ENCODE assay signal across 8 mouse cellular contexts in the genomic region with DNA sequence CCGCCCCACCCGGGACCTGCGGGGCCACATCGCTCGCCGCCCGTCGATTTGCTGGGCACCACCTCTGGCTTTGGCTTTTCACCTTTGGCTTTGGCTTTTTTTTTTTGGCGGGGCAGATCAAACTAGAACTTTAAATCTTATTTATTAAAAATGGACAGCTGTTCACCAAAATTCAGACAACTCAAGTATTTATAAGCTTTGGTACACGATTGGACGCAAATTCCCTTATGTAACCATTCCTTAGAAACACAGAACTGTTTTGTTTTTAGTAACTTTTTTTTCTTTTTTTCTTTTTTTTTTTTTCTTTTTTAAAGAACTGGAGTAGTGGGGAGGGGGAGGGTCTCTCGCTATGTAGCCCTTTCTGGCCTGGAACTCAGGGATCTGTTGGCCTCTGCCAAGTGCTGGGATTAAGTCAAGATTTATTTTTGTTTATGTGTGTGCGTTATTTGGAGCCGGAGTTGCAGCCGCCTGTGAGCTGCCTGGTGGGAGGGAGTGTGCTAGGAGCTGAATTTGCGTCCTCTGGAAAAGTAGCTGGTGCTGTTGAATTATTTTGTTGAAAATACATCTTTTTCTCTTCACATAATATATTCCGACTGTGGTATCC. TPM values are rescaled to one million over a fixed set of nuclear protein-coding genes. Genes with fewer than 3 reads are reported as not detected.
DNase-seq lines count a peak whose midpoint lies in the region; ATAC-seq and TF ChIP-seq lines count a peak whose summit lies in the region.

No protein-coding gene starts in this region.

- peaks cover 4% of the 10 kb centered on the region for H3K36me3 ChIP-seq in G1E (replicated peaks)
- no peaks in the 10 kb centered on the region for H3K36me3 ChIP-seq in forebrain, embryonic 14.5 days (ENCODE audit: control insufficient read depth, insufficient read depth, low read length)
- no peaks in the 10 kb centered on the region for H3K36me3 ChIP-seq in hindbrain, embryonic 13.5 days

- H3K9me3 ChIP-seq in G1E (replicated peaks) = peaks cover 5% of the 10 kb centered on the region; the same call in 1 of the 2 replicates
- no peaks in the 10 kb centered on the region for H3K9me3 ChIP-seq in forebrain, embryonic 14.5 days (replicated peaks; ENCODE audit: control insufficient read depth, low read length)
- H3K9me3 ChIP-seq in hindbrain, embryonic 13.5 days = no peaks in the 10 kb centered on the region

- H3K4me2 ChIP-seq in forebrain, embryonic 14.5 days (ENCODE audit: low read length) = peak overlapping the region; percentile 87
- H3K4me2 ChIP-seq in hindbrain, embryonic 13.5 days = peak overlapping the region; percentile 89

- no peak for ATAC-seq in G1E (ENCODE audit: extremely low read depth, insufficient number of reproducible peaks, low FRiP score, poor library complexity, severe bottlenecking)
- no peak for ATAC-seq in forebrain, embryonic 14.5 days
- no peak for ATAC-seq in hindbrain, embryonic 13.5 days (ENCODE audit: low FRiP score)

- no peaks in the 10 kb centered on the region for H3K4me1 ChIP-seq in cerebellum, adult 2 months (ENCODE audit: control insufficient read depth, insufficient read depth, low read length)
- peaks cover 14% of the 10 kb centered on the region for H3K4me1 ChIP-seq in G1E (ENCODE audit: insufficient read depth, low read depth, low read length)
- H3K4me1 ChIP-seq in forebrain, embryonic 14.5 days (ENCODE audit: control insufficient read depth, insufficient read depth, low read length) = 0 out of 2 replicates have a peak, but pooled peaks cover 4% of the 10 kb centered on the region
- H3K4me1 ChIP-seq in hindbrain, embryonic 13.5 days (replicated peaks) = peaks cover 17% of the 10 kb centered on the region

- peak overlapping the region; percentile 78 for H3K9ac ChIP-seq in forebrain, embryonic 14.5 days (ENCODE audit: low read length)
- H3K9ac ChIP-seq in hindbrain, embryonic 13.5 days = peak overlapping the region; percentile 89

- TF ChIP-seq POLR2A in cerebellum, adult 2 months (IDR thresholded peaks at IDR 0.05; ENCODE audit: borderline replicate concordance, insufficient read depth, low read length) = no peak

- H3K4me3 ChIP-seq in cerebellum, adult 2 months (replicated peaks; ENCODE audit: insufficient read depth, low read depth, low read length) = peak overlapping the region; percentile 94
- H3K4me3 ChIP-seq in G1E (ENCODE audit: low read depth, low read length) = peak overlapping the region; percentile 91
- peak overlapping the region; percentile 82 for H3K4me3 ChIP-seq in forebrain, embryonic 14.5 days (ENCODE audit: low read depth, low read length)
- H3K4me3 ChIP-seq in hindbrain, embryonic 13.5 days = peak overlapping the region; percentile 77

- no peaks in the 10 kb centered on the region for H3K27me3 ChIP-seq in cerebellum, adult 2 months (ENCODE audit: control insufficient read depth, insufficient read depth, low read length)
- H3K27me3 ChIP-seq in G1E (ENCODE audit: insufficient read depth, low read length) = peaks cover 7% of the 10 kb centered on the region
- no peaks in the 10 kb centered on the region for H3K27me3 ChIP-seq in forebrain, embryonic 14.5 days (replicated peaks; ENCODE audit: control insufficient read depth, insufficient read depth, low read length)
- H3K27me3 ChIP-seq in hindbrain, embryonic 13.5 days = no peaks in the 10 kb centered on the region

- WGBS in cerebellum, adult 2 months = under 1% methylated on average over 17 of the region's 17 CpGs
- WGBS in forebrain, embryonic 14.5 days = 5% methylated on average over 17 of the region's 17 CpGs
- 8% methylated on average over 17 of the region's 17 CpGs for WGBS in hindbrain, embryonic 13.5 days

- H3K27ac ChIP-seq in cerebellum, adult 2 months (ENCODE audit: insufficient read depth, low read length) = peak overlapping the region; percentile 73; the same call in 1 of the 2 replicates
- H3K27ac ChIP-seq in forebrain, embryonic 14.5 days (ENCODE audit: low read depth, low read length) = peak overlapping the region; percentile 49; the same call in 1 of the 2 replicates
- peak overlapping the region; percentile 83 for H3K27ac ChIP-seq in hindbrain, embryonic 13.5 days

- peak; percentile 32 to 63 for DNase-seq in cerebellum, adult 2 months
- DNase-seq in cerebellum, postnatal 4 days (ENCODE audit: low spot score in 2 of 2) = no peak
- DNase-seq in G1E (ENCODE audit: low spot score) = no peak
- DNase-seq in forebrain, embryonic 14.5 days (ENCODE audit: low spot score) = peak; percentile 41
- peak; percentile 11 for DNase-seq in lung, postnatal 36 days
- DNase-seq in spleen, adult 18-20 months = no peak
- no peak for DNase-seq in spleen, adult 12 weeks (ENCODE audit: low spot score)

- no peak for TF ChIP-seq CTCF in cerebellum, adult 2 months (IDR thresholded peaks at IDR 0.05; ENCODE audit: borderline replicate concordance, insufficient read depth, low read depth, low read length)
- no peak for TF ChIP-seq CTCF in G1E (IDR thresholded peaks at IDR 0.05; ENCODE audit: low read depth, low read length)

RNA-seq across cellular contexts. Expression of gene Exd2, which starts 0.9 kb away (rescaled TPM):
- 61.5 and 68.0 TPM in 2 replicates for polyA plus RNA-seq in cerebellum, adult 2 months (2012; rRNA removed)
- total RNA-seq in G1E (2014; fragmentation: Nextera tagmentation) = 32.4 and 33.0 TPM in 2 replicates
- total RNA-seq in G1E (2017) = 21.4 and 21.8 TPM in 2 replicates
- 3.5 and 5.9 TPM in 2 replicates for polyA plus RNA-seq in G1E (2012)
- polyA plus RNA-seq in forebrain, embryonic 14.5 days (2014; fragmentation: Nextera tagmentation; extraction: Ambion mirVana) = 43.2 and 51.3 TPM in 2 replicates
- 51.1 and 53.4 TPM in 2 replicates for polyA plus RNA-seq in hindbrain, embryonic 13.5 days (2015; fragmentation: Nextera tagmentation; extraction: Ambion mirVana)

RNA-seq across cellular contexts. Expression of gene Dcaf5, which starts 27.4 kb away (rescaled TPM):
- 36.5 and 36.9 TPM in 2 replicates for polyA plus RNA-seq in cerebellum, adult 2 months (2012; rRNA removed)
- 36.6 and 47.2 TPM in 2 replicates for total RNA-seq in G1E (2014; fragmentation: Nextera tagmentation)
- total RNA-seq in G1E (2017) = 26.6 and 26.7 TPM in 2 replicates
- polyA plus RNA-seq in G1E (2012) = 25.0 and 25.6 TPM in 2 replicates
- 17.7 and 18.9 TPM in 2 replicates for polyA plus RNA-seq in forebrain, embryonic 14.5 days (2014; fragmentation: Nextera tagmentation; extraction: Ambion mirVana)
- polyA plus RNA-seq in hindbrain, embryonic 13.5 days (2015; fragmentation: Nextera tagmentation; extraction: Ambion mirVana) = 25.2 and 27.7 TPM in 2 replicates

RNA-seq across cellular contexts. Expression of gene Galnt16, which starts 54.3 kb away (rescaled TPM):
- 29.3 and 32.8 TPM in 2 replicates for polyA plus RNA-seq in cerebellum, adult 2 months (2012; rRNA removed)
- total RNA-seq in G1E (2014; fragmentation: Nextera tagmentation) (not detected in 2 replicates), G1E (2017) (0.06 and 0.27 TPM in 2 replicates)
- polyA plus RNA-seq in G1E (2012) = 0.01 TPM in 1 of 2 replicates, not detected in the other
- polyA plus RNA-seq in forebrain, embryonic 14.5 days (2014; fragmentation: Nextera tagmentation; extraction: Ambion mirVana) = 14.7 and 14.8 TPM in 2 replicates
- polyA plus RNA-seq in hindbrain, embryonic 13.5 days (2015; fragmentation: Nextera tagmentation; extraction: Ambion mirVana) = 29.1 and 30.7 TPM in 2 replicates

Comparison
In these comparisons a context has a peak if more than half of its experiments do, and no peak if none do; other contexts are left out.
1. DNase-seq: peak in cerebellum, adult 2 months (2 of 2), forebrain, embryonic 14.5 days (single experiment) and lung, postnatal 36 days (single experiment); none in cerebellum, postnatal 4 days (0 of 2), G1E (single experiment), spleen, adult 18-20 months (0 of 2) and spleen, adult 12 weeks (single experiment).
2. RNA of gene Galnt16, which starts 54.3 kb away (polyA plus RNA-seq): 29.3 to 32.8 TPM in cerebellum, adult 2 months, 29.1 to 30.7 TPM in hindbrain, embryonic 13.5 days and 14.7 to 14.8 TPM in forebrain, embryonic 14.5 days; 0.01 TPM in G1E; every median in the first group is over 10 times any median in the second.
3. Peak in every context shown above with its lines, with median percentiles within 50 percentile points of each other: H3K27ac ChIP-seq and H3K4me3 ChIP-seq.